Mouse (Mus musculus): ENCODE results near the gene Adcy7. TPM values are rescaled to one million over a fixed set of nuclear protein-coding genes. Genes with fewer than 3 reads are reported as not detected.

The Adcy7 gene
- polyA plus RNA-seq, 1 experiment = not detected

DNA sequence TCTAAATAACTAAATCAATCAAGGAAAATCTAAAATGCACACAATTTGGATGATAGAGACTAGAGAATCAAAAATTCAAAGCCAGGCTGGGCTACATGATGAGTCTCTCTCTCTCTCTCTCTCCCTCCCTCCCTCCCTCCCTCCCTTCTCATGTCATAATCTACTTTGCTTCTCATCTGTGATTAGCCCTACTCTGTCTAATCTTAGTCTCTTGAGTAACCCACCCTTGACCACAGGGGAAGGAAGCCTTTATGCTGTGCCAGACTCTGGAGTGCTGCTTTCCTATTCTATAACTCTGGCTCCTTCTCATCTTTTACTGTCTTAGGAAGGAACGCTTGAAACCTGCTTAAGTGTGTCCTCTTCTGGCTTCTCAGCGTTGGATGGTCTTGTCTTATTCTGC, 99.3 kb downstream of the Adcy7 start:
- no peak for TF ChIP-seq POLR2A (IDR thresholded peaks at IDR 0.05; ENCODE audit: insufficient read depth, low read depth, low read length)
- whole genome bisulfite sequencing = 94% methylated on average over 2 of the region's 2 CpGs
- Histone ChIP-seq H3K4me3 (ENCODE audit: insufficient read depth, low read depth, low read length) (no peak overlapping the region), H3K27ac (ENCODE audit: insufficient read depth, low read depth, low read length) (no peak overlapping the region), H3K4me1 (ENCODE audit: control insufficient read depth, insufficient read depth, low read length) (0 out of 2 replicates have a peak, but pooled peaks cover under 1% of the 10 kb centered on the region)

DNA sequence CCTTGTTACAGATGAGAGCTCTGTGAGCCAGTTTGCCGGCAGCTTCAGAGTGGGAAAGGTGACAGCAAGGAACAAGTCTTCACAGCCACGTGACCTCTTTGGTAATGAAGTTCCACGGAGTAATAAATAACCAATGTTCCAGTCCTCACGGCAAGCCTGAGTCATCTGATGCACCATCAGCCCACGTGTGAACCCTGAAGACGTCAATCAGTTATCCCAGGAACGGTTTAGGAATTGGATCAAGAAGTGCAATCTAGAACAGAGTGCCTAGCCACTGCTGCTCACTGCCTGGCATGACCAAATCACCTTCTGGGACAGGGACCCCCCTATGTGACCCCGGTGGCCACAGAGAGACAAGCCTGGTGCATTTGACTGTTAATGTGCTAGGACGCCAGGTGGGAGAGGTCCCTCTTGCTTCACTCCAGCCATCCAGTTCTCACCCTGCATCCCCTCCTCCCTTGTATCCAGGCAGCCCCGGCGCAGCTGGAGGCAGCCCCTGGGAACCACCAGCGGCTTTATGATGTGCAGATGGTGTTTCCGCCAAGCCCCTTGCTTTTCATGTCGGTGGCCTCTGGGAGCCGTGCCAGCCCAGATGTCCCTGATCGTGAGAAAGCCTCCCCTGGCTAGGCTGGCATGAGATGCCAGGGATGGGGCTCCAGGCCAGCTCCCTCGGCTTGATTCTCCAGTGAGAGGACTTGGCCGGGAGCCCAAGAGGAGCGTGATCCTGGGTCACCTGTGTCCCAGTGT, 104.8 kb downstream of the Adcy7 start:
- Histone ChIP-seq H3K4me1 (ENCODE audit: control insufficient read depth, insufficient read depth, low read length) (peaks cover 20% of the 10 kb centered on the region), H3K27ac (ENCODE audit: insufficient read depth, low read depth, low read length) (no peak overlapping the region), H3K4me3 (ENCODE audit: insufficient read depth, low read depth, low read length) (no peak overlapping the region)
- WGBS = 18% methylated on average over 19 of the region's 19 CpGs
- TF ChIP-seq CTCF (IDR thresholded peaks at IDR 0.05; ENCODE audit: insufficient read depth, low read depth, low read length) (no peak), POLR2A (IDR thresholded peaks at IDR 0.05; ENCODE audit: insufficient read depth, low read depth, low read length) (no peak)

Other genes with a start within 250 kb of the Adcy7 start
- gene Cnep1r1, start 153.6 kb upstream of the Adcy7 start, polyA plus RNA-seq (2012; ENCODE audit: insufficient read depth, insufficient read length, low replicate concordance, missing spikeins) = not detected in 2 replicates
- gene Heatr3, start 134.5 kb upstream of the Adcy7 start, polyA plus RNA-seq (2012; ENCODE audit: insufficient read depth, insufficient read length, low replicate concordance, missing spikeins) = not detected in 2 replicates
- not detected in 2 replicates for gene Tent4b, start 73.2 kb upstream of the Adcy7 start, polyA plus RNA-seq (2012; ENCODE audit: insufficient read depth, insufficient read length, low replicate concordance, missing spikeins)
- not detected in 2 replicates for gene Brd7, start 89.8 kb downstream of the Adcy7 start, polyA plus RNA-seq (2012; ENCODE audit: insufficient read depth, insufficient read length, low replicate concordance, missing spikeins)
- gene Nkd1, start 249.0 kb downstream of the Adcy7 start, polyA plus RNA-seq (2012; ENCODE audit: insufficient read depth, insufficient read length, low replicate concordance, missing spikeins) = not detected in 2 replicates